Mouse (Mus musculus) gastrocnemius, adult 18-20 months (tissue): ENCODE data around the gene Sppl3. TPM values are rescaled to one million over a fixed set of nuclear protein-coding genes. Genes with fewer than 3 reads are reported as not detected.

Experiments used
- DNase-seq: peaks from one replicate; pipeline ENCODE4 v3.0.0; 2021; ENCODE audit warnings: low spot score
- total RNA-seq, 2 experiments: library from RNA; stranded (reverse); gene quantifications; 2 replicates each; pipeline ENCODE4 v1.2.3; 2021

The Sppl3 gene
- total RNA-seq, 2 experiments from 2014 or later = 17.7 to 20.4 TPM

GRCm38 (mm10) chr5:115120978-115121377 is 110.0 kb downstream of the Sppl3 start:
- no peak for DNase-seq

GRCm38 (mm10) chr5:115124690-115125089 is 113.8 kb downstream of the Sppl3 start:
- no peak for DNase-seq

- DNase-seq = peak; percentile 86
Measured at GRCm38 (mm10) chr5:115125211-115125871, 114.4 kb downstream of the Sppl3 start.

GRCm38 (mm10) chr5:115126578-115127312 is 115.8 kb downstream of the Sppl3 start:
- DNase-seq = no peak

- DNase-seq = no peak
Measured at GRCm38 (mm10) chr5:115127421-115128179, 116.7 kb downstream of the Sppl3 start.

GRCm38 (mm10) chr5:115129328-115129727 is 118.4 kb downstream of the Sppl3 start:
- no peak for DNase-seq

GRCm38 (mm10) chr5:115132465-115132864 is 121.5 kb downstream of the Sppl3 start:
- DNase-seq = no peak

- no peak for DNase-seq
Measured at GRCm38 (mm10) chr5:115133358-115134066, 122.6 kb downstream of the Sppl3 start.

GRCm38 (mm10) chr5:115134234-115135165 is 123.6 kb downstream of the Sppl3 start, which contains the start of gene Unc119b:
Gene Unc119b, minus strand, starts transcription at chr5:115134975.
- DNase-seq = peak; percentile 88

GRCm38 (mm10) chr5:115139124-115139523 is 128.2 kb downstream of the Sppl3 start:
- no peak for DNase-seq

- DNase-seq = no peak
Measured at GRCm38 (mm10) chr5:115140726-115141125, 129.8 kb downstream of the Sppl3 start.

GRCm38 (mm10) chr5:115142166-115142697 is 131.3 kb downstream of the Sppl3 start:
- no peak for DNase-seq

- DNase-seq = peak; percentile 54
Measured at GRCm38 (mm10) chr5:115143552-115143951, 132.6 kb downstream of the Sppl3 start.

GRCm38 (mm10) chr5:115144471-115144870 is 133.5 kb downstream of the Sppl3 start:
- DNase-seq = no peak

- no peak for DNase-seq
Measured at GRCm38 (mm10) chr5:115145253-115145968, 134.5 kb downstream of the Sppl3 start.

- DNase-seq = peak; percentile 63
Measured at GRCm38 (mm10) chr5:115145976-115146746, 135.2 kb downstream of the Sppl3 start.

- DNase-seq = peak; percentile 52
Measured at GRCm38 (mm10) chr5:115146747-115147130, 135.8 kb downstream of the Sppl3 start.

- DNase-seq = no peak
Measured at GRCm38 (mm10) chr5:115147388-115147787, 136.5 kb downstream of the Sppl3 start.

GRCm38 (mm10) chr5:115148378-115148777 is 137.4 kb downstream of the Sppl3 start:
- peak; percentile 56 for DNase-seq
